In genomic region chr12:109948434-109948984, GRCm38 (mm10) we compare ENCODE assay signal across 10 mouse cellular contexts.
A peak's percentile ranks its signal among the peaks of the same experiment; 100 is the strongest.
DNase-seq lines count a peak whose midpoint lies in the region; ATAC-seq and TF ChIP-seq lines count a peak whose summit lies in the region.
"Had no signal": no experiment of that assay in that cellular context is flagged by ENCODE, and none has a peak within 500 bp of the region (broad histone marks: within the 10 kb centered on the region; RNA-seq: fewer than 3 reads in every experiment).

No protein-coding gene starts in this region.

- no peaks in the 10 kb centered on the region for H3K27me3 ChIP-seq in G1E (ENCODE audit: insufficient read depth, low read length)
- 0 out of 2 replicates have a peak, but pooled peaks cover 7% of the 10 kb centered on the region for H3K27me3 ChIP-seq in hindbrain, embryonic 10.5 days (ENCODE audit: insufficient read depth, poor library complexity, severe bottlenecking)
- H3K27me3 ChIP-seq in midbrain, embryonic 11.5 days (ENCODE audit: control insufficient read depth, insufficient read depth, low read length): no peaks in the 10 kb centered on the region

- peak overlapping the region; percentile 59 for H3K9ac ChIP-seq in midbrain, embryonic 11.5 days (ENCODE audit: low read length)
- H3K9ac ChIP-seq: limb, embryonic 13.5 days had no signal

- peaks cover 88% of the 10 kb centered on the region for H3K9me3 ChIP-seq in G1E (replicated peaks)
- peaks cover 6% of the 10 kb centered on the region; the same call in 1 of the 2 replicates for H3K9me3 ChIP-seq in hindbrain, embryonic 10.5 days
- H3K9me3 ChIP-seq in midbrain, embryonic 11.5 days (ENCODE audit: control insufficient read depth, low read length): 0 out of 2 replicates have a peak, but pooled peaks cover 4% of the 10 kb centered on the region

- 13% methylated on average over 16 of the region's 16 CpGs for WGBS in hindbrain, embryonic 10.5 days
- 4% methylated on average over 16 of the region's 16 CpGs for WGBS in midbrain, embryonic 11.5 days

- no peaks in the 10 kb centered on the region for H3K4me1 ChIP-seq in G1E (ENCODE audit: insufficient read depth, low read depth, low read length)
- peaks cover 76% of the 10 kb centered on the region for H3K4me1 ChIP-seq in hindbrain, embryonic 10.5 days (replicated peaks)
- peaks cover 52% of the 10 kb centered on the region for H3K4me1 ChIP-seq in midbrain, embryonic 11.5 days (ENCODE audit: control insufficient read depth, insufficient read depth, low read length)

- peak overlapping the region; percentile 10; the same call in 1 of the 2 replicates for H3K4me3 ChIP-seq in G1E (ENCODE audit: low read depth, low read length)
- peak overlapping the region; percentile 16 for H3K4me3 ChIP-seq in hindbrain, embryonic 10.5 days
- no peak overlapping the region for H3K4me3 ChIP-seq in midbrain, embryonic 11.5 days (ENCODE audit: low read depth, low read length)
- H3K4me3 ChIP-seq: limb, embryonic 13.5 days had no signal

- H3K36me3 ChIP-seq in G1E (replicated peaks): no peaks in the 10 kb centered on the region
- no peaks in the 10 kb centered on the region for H3K36me3 ChIP-seq in hindbrain, embryonic 10.5 days
- no peaks in the 10 kb centered on the region for H3K36me3 ChIP-seq in midbrain, embryonic 11.5 days (ENCODE audit: control insufficient read depth, insufficient read depth, low read length)
- H3K36me3 ChIP-seq: limb, embryonic 13.5 days had no signal

- peak overlapping the region; percentile 92 for H3K27ac ChIP-seq in hindbrain, embryonic 10.5 days
- peak overlapping the region; percentile 95 for H3K27ac ChIP-seq in midbrain, embryonic 11.5 days (ENCODE audit: low read depth, low read length)

- ATAC-seq in G1E (ENCODE audit: extremely low read depth, insufficient number of reproducible peaks, low FRiP score, poor library complexity, severe bottlenecking): no peak
- ATAC-seq in midbrain, embryonic 11.5 days (ENCODE audit: low FRiP score): peak; percentile 92

- no peak for TF ChIP-seq CTCF in G1E (IDR thresholded peaks at IDR 0.05; ENCODE audit: low read depth, low read length)

- H3K4me2 ChIP-seq in midbrain, embryonic 11.5 days: peak overlapping the region; percentile 13; the same call in 1 of the 2 replicates
- H3K4me2 ChIP-seq: limb, embryonic 13.5 days had no signal

- DNase-seq in G1E (ENCODE audit: low spot score): no peak
- peak; percentile 88 for DNase-seq in embryo, embryonic 10.5 days (ENCODE audit: low spot score)
- peak; percentile 88 for DNase-seq in hindbrain, embryonic 10.5 days (ENCODE audit: low spot score)
- peak; percentile 95 for DNase-seq in midbrain, embryonic 11.5 days (ENCODE audit: low spot score, missing footprints)
- DNase-seq in thymus, postnatal 36 days: no peak
- no peak for DNase-seq in gastrocnemius, adult 18-20 months (ENCODE audit: low spot score)
- DNase-seq in layer of hippocampus, adult 8-10 months (ENCODE audit: low spot score in 2 of 2): no peak
- DNase-seq: cerebellum, adult 11 months; gastrocnemius, postnatal 10 days had no signal

Comparison
In these comparisons a context has a peak if more than half of its experiments do, and no peak if none do; other contexts are left out.
1. DNase-seq: peak in embryo, embryonic 10.5 days (single experiment), hindbrain, embryonic 10.5 days (single experiment) and midbrain, embryonic 11.5 days (single experiment); none in G1E (single experiment), thymus, postnatal 36 days (0 of 2), gastrocnemius, adult 18-20 months (single experiment) and layer of hippocampus, adult 8-10 months (0 of 2).